Comparison of ENCODE assay signal across 16 mouse cellular contexts in the genomic region with DNA sequence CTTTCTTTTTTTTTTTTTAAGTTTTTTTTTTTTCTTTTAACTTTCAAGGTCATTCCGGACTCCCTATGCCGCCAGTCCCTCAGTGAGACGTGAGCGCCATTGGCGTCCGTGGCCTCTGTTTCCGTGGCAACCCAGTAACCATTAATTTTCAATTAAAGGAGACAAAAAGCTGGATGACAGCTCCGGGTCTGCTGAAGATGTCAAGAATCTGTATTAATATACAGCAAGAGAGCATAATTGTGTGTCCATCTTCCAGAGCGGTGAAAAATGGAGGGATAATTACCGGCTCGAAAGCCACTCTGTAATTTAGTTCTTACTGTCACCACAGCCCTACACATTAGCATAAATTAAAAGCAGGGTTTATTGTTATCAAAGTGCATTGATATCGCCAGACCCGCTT. TPM values are rescaled to one million over a fixed set of nuclear protein-coding genes. Genes with fewer than 3 reads are reported as not detected.
A peak's percentile ranks its signal among the peaks of the same experiment; 100 is the strongest.
DNase-seq lines count a peak whose midpoint lies in the region; ATAC-seq and TF ChIP-seq lines count a peak whose summit lies in the region.
"Had no signal": no experiment of that assay in that cellular context is flagged by ENCODE, and none has a peak within 500 bp of the region (broad histone marks: within the 10 kb centered on the region; RNA-seq: fewer than 3 reads in every experiment).

No protein-coding gene starts in this region.

- 13% methylated on average over 13 of the region's 13 CpGs for WGBS in forebrain, embryonic 13.5 days
- 13% methylated on average over 13 of the region's 13 CpGs for WGBS in hindbrain, embryonic 16.5 days
- WGBS in neural tube, embryonic 14.5 days: 14% methylated on average over 13 of the region's 13 CpGs
- 76% methylated on average over 13 of the region's 13 CpGs for WGBS in intestine, postnatal 0 days

- no peak overlapping the region for H3K4me3 ChIP-seq in forebrain, embryonic 13.5 days
- H3K4me3 ChIP-seq in hindbrain, embryonic 16.5 days (ENCODE audit: low read length): no peak overlapping the region
- H3K4me3 ChIP-seq in neural tube, embryonic 14.5 days (ENCODE audit: low read depth, low read length): no peak overlapping the region
- H3K4me3 ChIP-seq in intestine, postnatal 0 days (ENCODE audit: low read depth, low read length): no peak overlapping the region
- H3K4me3 ChIP-seq: intestine, embryonic 15.5 days; left cerebral cortex, adult 2 months; lung, embryonic 15.5 days had no signal

- ATAC-seq in forebrain, embryonic 13.5 days: peak; percentile 73
- ATAC-seq in hindbrain, embryonic 16.5 days: peak; percentile 63; the same call in 1 of the 2 replicates
- 0 out of 2 replicates have a peak, but pooled peaks have one; percentile 38 for ATAC-seq in neural tube, embryonic 14.5 days (ENCODE audit: low read depth)
- no peak for ATAC-seq in intestine, postnatal 0 days
- ATAC-seq: intestine, embryonic 15.5 days had no signal

- no peaks in the 10 kb centered on the region for H3K9me3 ChIP-seq in forebrain, embryonic 13.5 days (replicated peaks)
- H3K9me3 ChIP-seq in hindbrain, embryonic 16.5 days (ENCODE audit: control insufficient read depth, low read length): no peaks in the 10 kb centered on the region
- no peaks in the 10 kb centered on the region for H3K9me3 ChIP-seq in neural tube, embryonic 14.5 days (ENCODE audit: control insufficient read depth, low read length)
- H3K9me3 ChIP-seq in intestine, postnatal 0 days (ENCODE audit: control insufficient read depth): no peaks in the 10 kb centered on the region
- H3K9me3 ChIP-seq: intestine, embryonic 15.5 days; lung, embryonic 15.5 days had no signal

- TF ChIP-seq CTCF in intestine, postnatal 0 days (IDR thresholded peaks at IDR 0.05; ENCODE audit: low read depth): no peak

- H3K4me2 ChIP-seq in forebrain, embryonic 13.5 days: peak overlapping the region; percentile 34
- peak overlapping the region; percentile 34 for H3K4me2 ChIP-seq in hindbrain, embryonic 16.5 days (ENCODE audit: low read length)
- H3K4me2 ChIP-seq in neural tube, embryonic 14.5 days (ENCODE audit: low read depth, low read length): no peak overlapping the region
- H3K4me2 ChIP-seq in intestine, postnatal 0 days (replicated peaks; ENCODE audit: low read depth): no peak overlapping the region
- H3K4me2 ChIP-seq: intestine, embryonic 15.5 days; lung, embryonic 15.5 days had no signal

- H3K36me3 ChIP-seq in forebrain, embryonic 13.5 days (ENCODE audit: poor library complexity, severe bottlenecking): no peaks in the 10 kb centered on the region
- H3K36me3 ChIP-seq in hindbrain, embryonic 16.5 days (ENCODE audit: control insufficient read depth, insufficient read depth, low read length): no peaks in the 10 kb centered on the region
- H3K36me3 ChIP-seq in neural tube, embryonic 14.5 days (ENCODE audit: control insufficient read depth, insufficient read depth, low read length): no peaks in the 10 kb centered on the region
- H3K36me3 ChIP-seq in intestine, postnatal 0 days (ENCODE audit: control insufficient read depth, insufficient read depth): no peaks in the 10 kb centered on the region
- H3K36me3 ChIP-seq: intestine, embryonic 15.5 days; lung, embryonic 15.5 days had no signal

- intact Hi-C loops in gastrocnemius, postnatal 14 days (cut with DNase I; ENCODE audit: low total_unique reads): no loop called here

- H3K27me3 ChIP-seq in forebrain, embryonic 13.5 days: peaks cover 47% of the 10 kb centered on the region
- H3K27me3 ChIP-seq in hindbrain, embryonic 16.5 days (replicated peaks; ENCODE audit: control insufficient read depth, insufficient read depth, low read length): peaks cover 8% of the 10 kb centered on the region; the same call in 1 of the 2 replicates
- no peaks in the 10 kb centered on the region for H3K27me3 ChIP-seq in neural tube, embryonic 14.5 days (ENCODE audit: control insufficient read depth, insufficient read depth, low read length)
- no peaks in the 10 kb centered on the region for H3K27me3 ChIP-seq in intestine, postnatal 0 days (replicated peaks; ENCODE audit: control insufficient read depth, insufficient read depth, low read length)
- H3K27me3 ChIP-seq: intestine, embryonic 15.5 days; lung, embryonic 15.5 days had no signal

- H3K4me1 ChIP-seq in forebrain, embryonic 13.5 days: peaks cover 38% of the 10 kb centered on the region
- peaks cover 17% of the 10 kb centered on the region for H3K4me1 ChIP-seq in hindbrain, embryonic 16.5 days (ENCODE audit: control insufficient read depth, insufficient read depth, low read depth, low read length)
- peaks cover 4% of the 10 kb centered on the region; the same call in 1 of the 2 replicates for H3K4me1 ChIP-seq in neural tube, embryonic 14.5 days (ENCODE audit: control insufficient read depth, insufficient read depth, low read length)
- peaks cover 15% of the 10 kb centered on the region for H3K4me1 ChIP-seq in intestine, postnatal 0 days (replicated peaks; ENCODE audit: control insufficient read depth, insufficient read depth, low read length)

- peak overlapping the region; percentile 39; the same call in 1 of the 2 replicates for H3K9ac ChIP-seq in forebrain, embryonic 13.5 days
- H3K9ac ChIP-seq in hindbrain, embryonic 16.5 days (ENCODE audit: low read depth, low read length): no peak overlapping the region
- no peak overlapping the region for H3K9ac ChIP-seq in neural tube, embryonic 14.5 days (replicated peaks; ENCODE audit: low read depth, low read length)
- H3K9ac ChIP-seq in intestine, postnatal 0 days (ENCODE audit: low read depth, low read length): no peak overlapping the region
- H3K9ac ChIP-seq: intestine, embryonic 15.5 days; lung, embryonic 15.5 days had no signal

- peak; percentile 25 for DNase-seq in adrenal gland, postnatal 10 days
- no peak for DNase-seq in adrenal gland, postnatal 25 days
- DNase-seq in left cerebral cortex, adult 9 months (ENCODE audit: low spot score in 2 of 2): no peak
- no peak for DNase-seq in gastrocnemius, postnatal 14 days
- DNase-seq: kidney, postnatal 4 days; liver; spleen, adult 18-20 months; thymus, postnatal 4 days had no signal

- peak overlapping the region; percentile 76 for H3K27ac ChIP-seq in forebrain, embryonic 13.5 days
- no peak overlapping the region for H3K27ac ChIP-seq in hindbrain, embryonic 16.5 days (ENCODE audit: low read depth, low read length)
- no peak overlapping the region for H3K27ac ChIP-seq in neural tube, embryonic 14.5 days (ENCODE audit: low read depth, low read length)
- no peak overlapping the region for H3K27ac ChIP-seq in intestine, postnatal 0 days (ENCODE audit: low read depth, low read length)
- H3K27ac ChIP-seq: left cerebral cortex, adult 2 months; lung, embryonic 15.5 days; stomach, postnatal 0 days had no signal

RNA-seq across cellular contexts. Expression of a gene that starts 27.0 kb away (rescaled TPM):
- 10 to 100 TPM; 24.8 to 25.6 TPM for total RNA-seq in adrenal gland, postnatal 10 days (2021)
- total RNA-seq in adrenal gland, postnatal 25 days (2021): 25.1 and 33.4 TPM in 2 replicates
- polyA plus RNA-seq in forebrain, embryonic 13.5 days (2015; fragmentation: Nextera tagmentation; extraction: Ambion mirVana): 13.4 and 15.6 TPM in 2 replicates
- 27.4 and 31.8 TPM in 2 replicates for polyA plus RNA-seq in hindbrain, embryonic 16.5 days (2015; fragmentation: Nextera tagmentation; extraction: Ambion mirVana)
- 28.7 and 29.1 TPM in 2 replicates for polyA plus RNA-seq in neural tube, embryonic 14.5 days (2014; fragmentation: Nextera tagmentation; extraction: Ambion mirVana)
- total RNA-seq in gastrocnemius, postnatal 14 days (2021): 1 to 10 TPM; 7.5 to 9.2 TPM
- 12.9 and 13.3 TPM in 2 replicates for polyA plus RNA-seq in intestine, postnatal 0 days (2015; fragmentation: Nextera tagmentation; extraction: Ambion mirVana)

Comparison
In these comparisons a context has a peak if more than half of its experiments do, and no peak if none do; other contexts are left out.
1. H3K4me2 ChIP-seq: peak in forebrain, embryonic 13.5 days (single experiment) and hindbrain, embryonic 16.5 days (single experiment); none in neural tube, embryonic 14.5 days (single experiment) and intestine, postnatal 0 days (single experiment).